Mouse (Mus musculus): ENCODE results near the gene Hspbap1.

Gene Hspbap1

GRCm38 (mm10) chr16:35769878-35770657 lies at the start of gene Hspbap1:
Gene Hspbap1 (plus strand): TSS chr16:35770375.
- peak; percentile 80 to 89 for DNase-seq (ENCODE audit: low spot score in 2 of 2)

- no peak for DNase-seq (ENCODE audit: low spot score in 2 of 2)
Measured at GRCm38 (mm10) chr16:35724561-35724960, 45.6 kb upstream of the Hspbap1 start.

GRCm38 (mm10) chr16:35726601-35727000 lies 43.6 kb upstream of the Hspbap1 start:
- DNase-seq (ENCODE audit: low spot score in 2 of 2), result no peak

- no peak for DNase-seq (ENCODE audit: low spot score in 2 of 2)
Measured at GRCm38 (mm10) chr16:35729151-35729738, 40.9 kb upstream of the Hspbap1 start.

- DNase-seq (ENCODE audit: low spot score in 2 of 2), result no peak
Measured at GRCm38 (mm10) chr16:35732096-35732495, 38.1 kb upstream of the Hspbap1 start.

GRCm38 (mm10) chr16:35734038-35734437 lies 36.1 kb upstream of the Hspbap1 start:
- peak in 1 of 2 experiments; percentile 47 for DNase-seq (ENCODE audit: low spot score in 2 of 2)

GRCm38 (mm10) chr16:35738096-35738767 lies 31.9 kb upstream of the Hspbap1 start:
- DNase-seq (ENCODE audit: low spot score in 2 of 2), result no peak

GRCm38 (mm10) chr16:35739548-35739947 lies 30.6 kb upstream of the Hspbap1 start:
- no peak for DNase-seq (ENCODE audit: low spot score in 2 of 2)

GRCm38 (mm10) chr16:35740357-35740756 lies 29.8 kb upstream of the Hspbap1 start:
- no peak for DNase-seq (ENCODE audit: low spot score in 2 of 2)

GRCm38 (mm10) chr16:35740943-35741342 lies 29.2 kb upstream of the Hspbap1 start:
- DNase-seq (ENCODE audit: low spot score in 2 of 2), result no peak

- DNase-seq (ENCODE audit: low spot score in 2 of 2), result no peak
Measured at GRCm38 (mm10) chr16:35741621-35742020, 28.6 kb upstream of the Hspbap1 start.

- DNase-seq (ENCODE audit: low spot score in 2 of 2), result no peak
Measured at GRCm38 (mm10) chr16:35742251-35742937, 27.8 kb upstream of the Hspbap1 start.

- no peak for DNase-seq (ENCODE audit: low spot score in 2 of 2)
Measured at GRCm38 (mm10) chr16:35747417-35748236, 22.5 kb upstream of the Hspbap1 start.

GRCm38 (mm10) chr16:35748237-35748603 lies 22.0 kb upstream of the Hspbap1 start:
- DNase-seq (ENCODE audit: low spot score in 2 of 2), result no peak

GRCm38 (mm10) chr16:35749385-35749784 lies 20.8 kb upstream of the Hspbap1 start:
- DNase-seq (ENCODE audit: low spot score in 2 of 2), result no peak

GRCm38 (mm10) chr16:35751841-35752240 lies 18.3 kb upstream of the Hspbap1 start:
- no peak for DNase-seq (ENCODE audit: low spot score in 2 of 2)

- DNase-seq (ENCODE audit: low spot score in 2 of 2), result no peak
Measured at GRCm38 (mm10) chr16:35753926-35754325, 16.2 kb upstream of the Hspbap1 start.

- no peak for DNase-seq (ENCODE audit: low spot score in 2 of 2)
Measured at GRCm38 (mm10) chr16:35755502-35756334, 14.5 kb upstream of the Hspbap1 start.

GRCm38 (mm10) chr16:35756697-35757096 lies 13.5 kb upstream of the Hspbap1 start:
- no peak for DNase-seq (ENCODE audit: low spot score in 2 of 2)

GRCm38 (mm10) chr16:35759401-35759800 lies 10.8 kb upstream of the Hspbap1 start:
- no peak for DNase-seq (ENCODE audit: low spot score in 2 of 2)

Measured in frontal cortex, postnatal 10 days (tissue).